Mouse (Mus musculus) neural tube, embryonic 15.5 days (tissue): ENCODE results near the gene Erich3. TPM values are rescaled to one million over a fixed set of nuclear protein-coding genes. Genes with fewer than 3 reads are reported as not detected.
"Not testable (repeated sequence)": the region's sequence is repeated elsewhere in the genome, so short reads cannot be mapped to it uniquely, and the experiment has no call there.

Source experiments
- ATAC-seq: fragments of 200-750 bp; cut with Nextera tagmentation; 2 replicates; pipeline ENCODE4 v1.8.0; 2017; ENCODE audit warnings: mild to moderate bottlenecking, moderate TSS enrichment, moderate library complexity; ENCODE audit not compliant: low FRiP score
- H3K27ac ChIP-seq: fragments of 300-500 bp; sonication (generic); replicated peaks from 2 replicates; pipeline ENCODE4 v1.5.1; 2015; ENCODE audit warnings: mild to moderate bottlenecking, inconsistent platforms
- H3K27me3 ChIP-seq: fragments of 300-500 bp; sonication (generic); replicated peaks from 2 replicates; pipeline ENCODE4 v1.6.1; 2015; ENCODE audit warnings: inconsistent platforms
- H3K36me3 ChIP-seq: fragments of 300-500 bp; sonication (generic); 2 replicates; pipeline ENCODE4 v1.6.1; 2015; ENCODE audit warnings: inconsistent platforms
- H3K4me1 ChIP-seq: fragments of 300-500 bp; sonication (generic); 2 replicates; pipeline ENCODE4 v1.6.1; 2015; ENCODE audit warnings: inconsistent platforms
- H3K4me2 ChIP-seq: fragments of 300-500 bp; sonication (generic); 2 replicates; pipeline ENCODE4 v1.6.1; 2015; ENCODE audit warnings: inconsistent platforms, mild to moderate bottlenecking, moderate library complexity
- H3K4me3 ChIP-seq: fragments of 300-500 bp; sonication (generic); replicated peaks from 2 replicates; pipeline ENCODE4 v1.5.1; 2015; ENCODE audit warnings: mild to moderate bottlenecking, inconsistent platforms
- H3K9ac ChIP-seq: fragments of 300-500 bp; sonication (generic); replicated peaks from 2 replicates; pipeline ENCODE4 v1.6.1; 2015; ENCODE audit warnings: mild to moderate bottlenecking, inconsistent platforms
- H3K9me3 ChIP-seq: fragments of 300-500 bp; sonication (generic); replicated peaks from 2 replicates; pipeline ENCODE4 v1.6.1; 2016; ENCODE audit warnings: inconsistent platforms
- WGBS: fragments of 180-500 bp; shearing (Covaris S2); methylation state at CpG from one replicate; pipeline ENCODE4 v1.1.7; 2015; ENCODE audit warnings: mixed read lengths; 5-methylcytosine and 5-hydroxymethylcytosine counted together
- polyA plus RNA-seq: library from polyadenylated mRNA; unstranded; fragments of >200 nt; fragmentation: Nextera tagmentation; extraction: Ambion mirVana; gene quantifications from 2 replicates; pipeline ENCODE4 v1.2.1, GENCODE M21; 2015

Erich3 gene
- polyA plus RNA-seq, result 1.9 and 2.6 TPM in 2 replicates

- no peaks in the 10 kb centered on the region for H3K9me3 ChIP-seq
- peak within 1 kb of the TSS; percentile 63 for H3K9ac ChIP-seq
- H3K27ac ChIP-seq, result peak within 1 kb of the TSS; percentile 86
- peak within 1 kb of the TSS; percentile 80 for H3K4me2 ChIP-seq
- no peak for ATAC-seq
- H3K4me3 ChIP-seq, result peak within 1 kb of the TSS; percentile 45
- no peaks in the 10 kb centered on the region for H3K27me3 ChIP-seq
- H3K36me3 ChIP-seq, result no peaks in the 10 kb centered on the region
- peaks cover 26% of the 10 kb centered on the region for H3K4me1 ChIP-seq
- 23% methylated on average over 7 of the region's 7 CpGs for WGBS
These were observed at the start of gene Erich3 for GRCm38 (mm10) chr3:154663545-154663944. Erich3 (plus strand) TSS chr3:154663859.

GRCm38 (mm10) chr3:154614771-154615170 is 48.9 kb upstream of the Erich3 start:
- Histone ChIP-seq H3K4me2 (no peak overlapping the region), H3K4me1 (no peaks in the 10 kb centered on the region), H3K27me3 (no peaks in the 10 kb centered on the region), H3K9ac (no peak overlapping the region), H3K27ac (no peak overlapping the region), H3K9me3 (no peaks in the 10 kb centered on the region), H3K4me3 (no peak overlapping the region), H3K36me3 (no peaks in the 10 kb centered on the region)
- no peak for ATAC-seq
- 91% methylated on average over 8 of the region's 8 CpGs for WGBS

GRCm38 (mm10) chr3:154615304-154615703 is 48.4 kb upstream of the Erich3 start:
- no peaks in the 10 kb centered on the region for H3K4me1 ChIP-seq
- no peak overlapping the region for H3K4me3 ChIP-seq
- no peak for ATAC-seq
- H3K9me3 ChIP-seq, result no peaks in the 10 kb centered on the region
- WGBS, result 92% methylated on average over 7 of the region's 7 CpGs
- no peaks in the 10 kb centered on the region for H3K36me3 ChIP-seq
- H3K27me3 ChIP-seq, result no peaks in the 10 kb centered on the region
- H3K4me2 ChIP-seq, result no peak overlapping the region
- no peak overlapping the region for H3K9ac ChIP-seq
- H3K27ac ChIP-seq, result no peak overlapping the region

- WGBS, result 92% methylated on average over 4 of the region's 4 CpGs
- no peak for ATAC-seq
- no peak overlapping the region for H3K9ac ChIP-seq
These were observed 47.6 kb upstream of the Erich3 start for GRCm38 (mm10) chr3:154616106-154616505.

GRCm38 (mm10) chr3:154628284-154628683 is 35.4 kb upstream of the Erich3 start:
- ATAC-seq, result no peak

More at GRCm38 (mm10) chr3:154616106-154616505, 47.6 kb upstream of the Erich3 start:
- Histone ChIP-seq H3K4me1 (no peaks in the 10 kb centered on the region), H3K4me3 (no peak overlapping the region), H3K36me3 (no peaks in the 10 kb centered on the region), H3K4me2 (no peak overlapping the region), H3K9me3 (no peaks in the 10 kb centered on the region), H3K27ac (no peak overlapping the region), H3K27me3 (no peaks in the 10 kb centered on the region)

GRCm38 (mm10) chr3:154631281-154631680 is 32.4 kb upstream of the Erich3 start:
- H3K4me3 ChIP-seq, H3K4me1 ChIP-seq, H3K27ac ChIP-seq, H3K27me3 ChIP-seq, H3K4me2 ChIP-seq, H3K9ac ChIP-seq, H3K9me3 ChIP-seq, ATAC-seq, H3K36me3 ChIP-seq: not testable (repeated sequence)
- WGBS, result 93% methylated on average over 2 of the region's 2 CpGs

More at GRCm38 (mm10) chr3:154628284-154628683, 35.4 kb upstream of the Erich3 start:
- Histone ChIP-seq H3K4me2 (no peak overlapping the region), H3K36me3 (no peaks in the 10 kb centered on the region), H3K27me3 (no peaks in the 10 kb centered on the region), H3K27ac (no peak overlapping the region), H3K9ac (no peak overlapping the region), H3K9me3 (no peaks in the 10 kb centered on the region), H3K4me3 (no peak overlapping the region), H3K4me1 (no peaks in the 10 kb centered on the region)

- Histone ChIP-seq H3K9ac (no peak overlapping the region), H3K27ac (no peak overlapping the region), H3K4me2 (no peak overlapping the region), H3K9me3 (no peaks in the 10 kb centered on the region), H3K27me3 (no peaks in the 10 kb centered on the region), H3K4me1 (no peaks in the 10 kb centered on the region), H3K36me3 (no peaks in the 10 kb centered on the region), H3K4me3 (no peak overlapping the region)
- WGBS, result 58% methylated on average over 5 of the region's 5 CpGs
- ATAC-seq, result no peak
These were observed 30.6 kb upstream of the Erich3 start for GRCm38 (mm10) chr3:154633091-154633490.

GRCm38 (mm10) chr3:154646638-154647442 is 16.8 kb upstream of the Erich3 start:
- Histone ChIP-seq H3K27me3 (0 out of 2 replicates have a peak, but pooled peaks cover 5% of the 10 kb centered on the region), H3K4me3 (peak overlapping the region; percentile 25), H3K4me1 (peaks cover 7% of the 10 kb centered on the region), H3K36me3 (no peaks in the 10 kb centered on the region), H3K27ac (no peak overlapping the region), H3K9me3 (no peaks in the 10 kb centered on the region), H3K4me2 (peak overlapping the region; percentile 50), H3K9ac (no peak overlapping the region)
- ATAC-seq, result peak; percentile 65
- WGBS, result 56% methylated on average over 29 of the region's 29 CpGs

- H3K27me3 ChIP-seq, result peaks cover 10% of the 10 kb centered on the region; the same call in 1 of the 2 replicates
- H3K9me3 ChIP-seq, result no peaks in the 10 kb centered on the region
- H3K4me1 ChIP-seq, result peaks cover 7% of the 10 kb centered on the region
- H3K4me3 ChIP-seq, result peak overlapping the region; percentile 25
- no peak overlapping the region for H3K27ac ChIP-seq
- ATAC-seq, result peak; percentile 38; the same call in 1 of the 2 replicates
- H3K4me2 ChIP-seq, result peak overlapping the region; percentile 50
- 58% methylated on average over 7 of the region's 7 CpGs for WGBS
- H3K36me3 ChIP-seq, result no peaks in the 10 kb centered on the region
- H3K9ac ChIP-seq, result no peak overlapping the region
These were observed 16.2 kb upstream of the Erich3 start for GRCm38 (mm10) chr3:154647443-154647780.

GRCm38 (mm10) chr3:154649411-154650285 is 14.0 kb upstream of the Erich3 start:
- Histone ChIP-seq H3K9me3 (no peaks in the 10 kb centered on the region), H3K27ac (no peak overlapping the region), H3K4me1 (peaks cover 15% of the 10 kb centered on the region), H3K27me3 (peaks cover 10% of the 10 kb centered on the region; the same call in 1 of the 2 replicates), H3K36me3 (no peaks in the 10 kb centered on the region), H3K9ac (no peak overlapping the region), H3K4me3 (no peak overlapping the region), H3K4me2 (no peak overlapping the region)
- WGBS, result 65% methylated on average over 20 of the region's 20 CpGs
- ATAC-seq, result no peak

GRCm38 (mm10) chr3:154651192-154651821 is 12.4 kb upstream of the Erich3 start:
- Histone ChIP-seq H3K4me1 (peaks cover 15% of the 10 kb centered on the region), H3K36me3 (no peaks in the 10 kb centered on the region), H3K27ac (no peak overlapping the region), H3K27me3 (peaks cover 10% of the 10 kb centered on the region; the same call in 1 of the 2 replicates), H3K4me3 (no peak overlapping the region), H3K4me2 (no peak overlapping the region), H3K9ac (no peak overlapping the region), H3K9me3 (no peaks in the 10 kb centered on the region)
- WGBS, result 93% methylated on average over 10 of the region's 10 CpGs
- no peak for ATAC-seq
